Mouse (Mus musculus) right cerebral cortex, postnatal 25 days (tissue): ENCODE data around the gene Kcmf1.
A peak's percentile ranks its signal among the peaks of the same experiment; 100 is the strongest.

Experiments
- DNase-seq: peaks from one replicate; pipeline ENCODE4 v3.0.0; 2022

Gene Kcmf1

DNA sequence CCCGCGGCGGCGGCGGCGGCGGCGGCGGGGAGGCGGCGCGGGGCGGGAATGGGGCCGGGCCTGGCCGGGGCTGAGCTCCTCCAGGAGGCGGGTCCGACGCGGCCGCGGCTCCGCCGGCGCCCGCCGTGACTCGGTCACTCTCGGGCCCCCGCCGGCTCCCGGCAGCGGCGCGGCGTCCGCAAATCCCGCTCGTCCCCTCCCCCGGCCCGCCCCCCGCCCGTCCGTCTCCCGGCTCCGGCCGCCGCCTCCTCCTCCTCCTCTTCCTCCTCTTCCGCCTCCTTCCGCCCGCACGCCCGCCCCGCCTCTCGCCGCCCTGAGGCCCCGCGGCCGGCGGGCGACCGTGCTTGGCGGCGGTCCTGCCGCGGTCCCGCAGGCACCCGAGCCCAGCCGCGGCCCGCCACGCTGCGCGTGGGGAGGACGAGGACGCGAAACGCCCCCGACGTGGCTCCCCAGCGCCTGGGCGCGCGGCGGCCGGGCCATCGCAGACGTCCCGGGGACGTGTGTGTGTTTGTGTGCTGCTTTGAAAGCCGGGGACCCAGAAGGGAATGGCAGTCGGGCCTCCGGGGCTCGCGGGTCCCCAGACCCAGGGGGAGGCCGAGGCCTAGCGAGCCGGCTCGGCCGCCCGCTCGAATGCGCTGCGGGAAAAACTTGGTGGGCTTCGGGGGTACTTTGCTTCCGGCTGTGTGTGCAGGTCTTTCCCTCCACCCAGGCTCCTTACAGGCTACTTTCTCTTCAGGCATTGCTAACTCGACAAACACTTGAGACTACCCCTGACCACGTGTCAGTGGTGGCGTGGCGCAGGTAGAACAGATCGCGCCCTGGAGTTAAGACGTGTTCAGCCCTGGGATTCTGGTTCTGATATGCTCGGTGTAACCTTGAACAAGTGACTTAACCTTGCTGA, at the start of gene Kcmf1:
Gene Kcmf1, minus strand, starts transcription at position 199 of the 901 bp plus-strand sequence.
- peak; percentile 79 for DNase-seq

GRCm38 (mm10) chr6:72949161-72949756, 49.5 kb upstream of the Kcmf1 start:
- peak; percentile 76 for DNase-seq

DNA sequence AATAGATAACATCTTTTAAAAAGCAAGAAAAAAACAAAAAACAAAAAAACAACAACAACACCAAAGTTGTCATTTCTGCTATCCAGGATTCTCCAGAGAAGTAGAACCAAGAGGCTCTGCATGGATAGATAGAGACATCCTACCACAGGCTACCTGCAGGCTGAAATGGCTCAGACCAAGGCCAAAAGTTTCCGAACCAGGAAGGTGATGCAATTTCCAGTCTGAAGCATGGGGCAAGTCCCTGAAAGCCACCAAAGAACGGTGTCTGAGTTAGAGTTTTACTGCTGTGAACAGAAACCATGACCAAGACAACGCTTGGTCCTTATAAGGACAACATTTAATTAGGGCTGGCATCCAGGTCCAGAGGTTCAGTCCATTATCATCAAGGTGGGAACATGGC, 48.6 kb upstream of the Kcmf1 start:
- no peak for DNase-seq

GRCm38 (mm10) chr6:72947960-72948359, 48.2 kb upstream of the Kcmf1 start:
- no peak for DNase-seq

- peak; percentile 52 for DNase-seq
These were observed 40.7 kb upstream of the Kcmf1 start for GRCm38 (mm10) chr6:72940493-72940892.

DNA sequence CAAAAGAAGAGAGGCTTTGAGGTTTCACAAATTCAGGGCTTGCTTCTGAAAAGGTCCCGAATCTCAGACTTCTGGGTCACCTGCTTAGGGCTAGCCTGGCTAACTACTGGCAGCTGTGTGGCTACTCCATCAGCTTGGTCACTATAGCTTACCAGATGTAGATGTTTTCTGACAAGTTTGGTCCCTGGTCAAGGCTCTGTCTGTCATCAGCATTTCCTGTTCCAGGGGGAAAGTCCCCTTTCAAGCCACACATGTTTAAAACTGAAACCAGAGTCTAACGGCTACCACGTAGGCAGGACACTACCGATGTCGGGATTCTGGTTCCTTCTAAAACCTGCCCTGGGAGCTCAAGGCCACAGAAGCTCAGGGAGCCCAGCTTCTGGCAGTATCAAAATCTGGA, 38.1 kb upstream of the Kcmf1 start:
- no peak for DNase-seq

- no peak for DNase-seq
These were observed 37.7 kb upstream of the Kcmf1 start for GRCm38 (mm10) chr6:72937430-72937829.

DNA sequence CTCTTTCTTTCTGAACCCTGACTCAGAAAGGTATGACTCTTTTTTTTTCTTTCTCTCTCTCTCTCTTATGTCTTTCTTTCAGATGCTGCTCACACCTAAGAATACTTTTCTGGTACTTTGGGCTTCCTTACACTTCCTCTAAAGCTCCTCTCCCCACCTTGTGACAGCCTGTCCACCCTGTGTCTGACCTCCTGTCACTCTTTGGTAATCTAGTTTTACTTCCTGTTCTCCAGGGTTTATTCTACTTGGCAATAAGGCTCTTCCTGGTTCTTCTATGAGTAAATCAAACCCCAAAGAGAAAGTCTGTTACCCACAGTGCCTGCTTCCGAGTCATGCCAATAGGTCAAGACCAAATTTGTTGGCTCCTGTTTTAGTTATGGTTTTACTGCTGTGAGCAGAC, 33.2 kb upstream of the Kcmf1 start:
- DNase-seq, result no peak

- DNase-seq, result no peak
These were observed 31.8 kb upstream of the Kcmf1 start for GRCm38 (mm10) chr6:72931533-72931932.

DNA sequence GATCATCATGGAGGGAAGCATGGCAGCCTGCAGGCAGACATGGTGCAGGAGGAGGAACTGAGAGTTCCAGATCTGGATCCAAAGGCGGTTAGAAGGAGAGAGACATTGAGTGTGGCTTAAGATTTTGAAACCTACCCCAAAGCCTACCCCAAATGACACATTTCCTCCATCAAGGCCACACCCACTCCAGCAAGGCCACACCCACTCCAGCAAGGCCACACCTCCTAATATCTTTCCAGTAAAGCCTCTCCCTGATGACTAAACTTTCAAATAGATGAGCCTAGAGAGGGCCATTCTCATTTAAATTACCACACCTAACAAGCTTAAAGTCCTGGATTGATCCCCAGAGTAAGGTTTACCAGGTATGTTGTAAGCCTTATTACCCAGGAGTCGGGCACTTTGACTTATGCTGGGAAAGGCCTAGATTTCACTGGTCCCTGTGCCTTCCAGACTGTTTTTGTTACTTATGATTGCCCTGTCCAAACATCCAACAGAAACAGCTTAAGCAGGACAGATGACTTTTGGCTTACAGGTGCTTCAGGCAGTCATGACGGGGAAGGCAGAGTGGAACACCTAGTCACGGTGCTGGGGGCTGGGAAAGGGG, 30.1 kb upstream of the Kcmf1 start:
- no peak for DNase-seq

GRCm38 (mm10) chr6:72926755-72927482, 27.1 kb upstream of the Kcmf1 start:
- DNase-seq, result peak; percentile 30

GRCm38 (mm10) chr6:72926031-72926430, 26.3 kb upstream of the Kcmf1 start:
- no peak for DNase-seq

- DNase-seq, result no peak
These were observed 23.6 kb upstream of the Kcmf1 start for GRCm38 (mm10) chr6:72923381-72923780.

GRCm38 (mm10) chr6:72921081-72921480, 21.3 kb upstream of the Kcmf1 start:
- no peak for DNase-seq

DNA sequence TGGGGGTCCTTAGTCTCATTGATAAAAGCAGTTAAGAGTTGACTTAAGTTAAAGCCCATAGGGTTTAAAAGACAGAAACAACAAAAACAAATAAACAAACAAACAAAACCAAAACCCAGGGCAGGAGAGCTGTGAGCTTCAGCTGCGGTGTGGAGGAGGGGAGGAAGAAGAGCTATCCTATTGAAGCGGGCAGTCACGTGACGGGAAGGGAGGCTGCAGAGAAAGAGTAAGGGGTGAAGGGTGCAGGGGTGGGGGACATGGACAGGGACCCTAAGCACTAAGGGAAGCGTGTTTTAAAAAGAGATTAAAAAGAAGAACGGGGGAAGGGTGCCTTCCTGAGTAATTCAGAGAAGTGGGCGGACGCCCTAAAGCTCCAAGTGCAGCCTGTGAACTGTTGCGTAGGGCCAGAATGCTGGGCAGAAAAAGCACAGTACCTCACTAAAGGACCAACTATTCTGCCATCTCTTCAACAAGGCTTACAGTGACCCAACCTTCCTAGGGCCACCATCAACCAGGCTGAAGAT, 18.8 kb upstream of the Kcmf1 start:
- DNase-seq, result no peak

GRCm38 (mm10) chr6:72916330-72916729, 16.6 kb upstream of the Kcmf1 start:
- DNase-seq, result no peak

GRCm38 (mm10) chr6:72914087-72914749, 14.4 kb upstream of the Kcmf1 start:
- DNase-seq, result no peak

DNA sequence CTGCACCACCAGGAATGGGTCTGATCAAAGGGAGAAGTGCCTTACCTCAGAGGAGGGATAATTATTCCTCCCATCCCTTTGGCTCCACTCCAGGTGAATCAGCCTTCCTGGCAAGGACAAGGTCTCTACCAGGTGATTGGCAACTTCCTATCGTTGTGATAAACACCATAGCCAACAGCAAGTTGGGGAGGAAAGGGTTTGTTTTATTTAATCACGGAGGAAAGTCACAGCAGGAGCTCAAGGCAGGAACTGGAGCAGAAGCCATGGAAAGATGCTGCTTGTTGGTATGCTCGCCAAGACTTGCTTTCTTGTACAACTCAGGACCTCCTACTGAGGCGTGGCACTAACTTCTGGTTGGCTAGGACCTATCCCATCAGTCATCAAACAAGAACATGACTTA, 11.5 kb upstream of the Kcmf1 start:
- no peak for DNase-seq

- no peak for DNase-seq
These were observed 2.6 kb upstream of the Kcmf1 start for GRCm38 (mm10) chr6:72902254-72902990.

- no peak for DNase-seq
These were observed 1.2 kb upstream of the Kcmf1 start for GRCm38 (mm10) chr6:72900952-72901351.

GRCm38 (mm10) chr6:72899201-72899780, 488 bp downstream of the Kcmf1 start:
- DNase-seq, result no peak
